Mouse (Mus musculus) liver, embryonic 12.5 days (tissue): ENCODE results near the gene 1700001P01Rik. TPM values are rescaled to one million over a fixed set of nuclear protein-coding genes. Genes with fewer than 3 reads are reported as not detected.
A peak's percentile ranks its signal among the peaks of the same experiment; 100 is the strongest.

ENCODE experiments used
- ATAC-seq: fragments of 200-750 bp; cut with Nextera tagmentation; 2 replicates; pipeline ENCODE4 v1.8.0; 2017; ENCODE audit warnings: moderate number of reproducible peaks, mild to moderate bottlenecking, moderate library complexity
- H3K27ac ChIP-seq: fragments of 300-500 bp; sonication (generic); 2 replicates; pipeline ENCODE4 v1.5.1; 2016; ENCODE audit warnings: mild to moderate bottlenecking
- H3K27me3 ChIP-seq: fragments of 300-500 bp; sonication (generic); replicated peaks from 2 replicates; pipeline ENCODE4 v1.6.1; 2016; ENCODE audit warnings: mild to moderate bottlenecking, moderate library complexity
- H3K36me3 ChIP-seq: fragments of 300-500 bp; sonication (generic); 2 replicates; pipeline ENCODE4 v1.6.1; 2016; ENCODE audit warnings: mild to moderate bottlenecking, moderate library complexity
- H3K4me1 ChIP-seq: fragments of 300-500 bp; sonication (generic); 2 replicates; pipeline ENCODE4 v1.6.1; 2016
- H3K4me2 ChIP-seq: fragments of 300-500 bp; sonication (generic); 2 replicates; pipeline ENCODE4 v1.6.1; 2016; ENCODE audit warnings: mild to moderate bottlenecking, moderate library complexity
- H3K4me3 ChIP-seq: fragments of 300-500 bp; sonication (generic); 2 replicates; pipeline ENCODE4 v1.5.1; 2016; ENCODE audit warnings: mild to moderate bottlenecking, moderate library complexity
- H3K9ac ChIP-seq: fragments of 300-500 bp; sonication (generic); 2 replicates; pipeline ENCODE4 v1.6.1; 2016; ENCODE audit warnings: mild to moderate bottlenecking, moderate library complexity
- H3K9me3 ChIP-seq: fragments of 300-500 bp; sonication (generic); replicated peaks from 2 replicates; pipeline ENCODE4 v1.6.1; 2016; ENCODE audit warnings: mild to moderate bottlenecking, moderate library complexity
- WGBS: fragments of 180-500 bp; shearing (Covaris S2); methylation state at CpG from one replicate; pipeline ENCODE4 v1.1.7; 2016; ENCODE audit not compliant: insufficient replicate concordance; 5-methylcytosine and 5-hydroxymethylcytosine counted together
- polyA plus RNA-seq: library from polyadenylated mRNA; unstranded; fragments of >200 nt; fragmentation: Nextera tagmentation; extraction: Ambion mirVana; gene quantifications from 2 replicates; pipeline ENCODE4 v1.2.1, GENCODE M21; 2016

The 1700001P01Rik gene
- polyA plus RNA-seq, 1 experiment from 2014 or later = not detected

DNA sequence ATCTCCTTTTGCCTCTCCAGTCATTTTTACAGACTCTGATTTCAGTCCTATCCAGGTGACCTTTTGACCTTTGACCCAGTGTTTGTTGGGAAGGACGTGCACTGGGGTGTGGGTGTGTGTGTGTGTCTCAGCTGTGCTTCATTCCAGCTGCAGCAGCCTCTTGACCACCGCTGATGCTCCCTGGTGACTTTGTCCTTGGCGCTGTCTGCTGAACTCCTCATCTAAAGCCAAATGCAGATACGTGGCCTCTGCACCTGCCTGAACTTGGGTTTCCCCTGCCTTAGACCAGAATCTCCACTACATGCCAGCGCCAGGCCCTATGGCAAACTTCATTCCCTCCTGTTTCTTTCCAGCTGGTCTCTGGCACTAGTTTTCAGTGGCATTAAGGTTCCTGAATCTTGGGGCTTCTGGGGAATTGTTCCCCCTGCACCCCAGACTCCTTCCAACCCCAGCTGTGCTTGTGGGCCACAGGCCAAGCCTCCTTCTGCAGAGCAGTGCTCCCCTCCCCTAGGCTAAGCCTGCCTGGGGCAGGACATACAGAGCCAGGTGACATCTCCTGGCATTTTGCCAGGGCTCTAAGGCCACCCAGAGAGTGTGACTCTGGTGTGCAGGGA lies 33.0 kb upstream of the 1700001P01Rik start:
- Histone ChIP-seq H3K27me3 (no peaks in the 10 kb centered on the region), H3K4me1 (peaks cover 98% of the 10 kb centered on the region), H3K9me3 (no peaks in the 10 kb centered on the region), H3K4me2 (no peak overlapping the region), H3K4me3 (no peak overlapping the region), H3K36me3 (peaks cover 35% of the 10 kb centered on the region), H3K9ac (no peak overlapping the region), H3K27ac (0 out of 2 replicates have a peak overlapping the region, but pooled peaks have one; percentile 8)
- ATAC-seq = no peak
- whole genome bisulfite sequencing = 58% methylated on average over 5 of the region's 5 CpGs

GRCm38 (mm10) chr11:97808093-97808492 lies 32.4 kb upstream of the 1700001P01Rik start:
- Histone ChIP-seq H3K27me3 (no peaks in the 10 kb centered on the region), H3K36me3 (peaks cover 28% of the 10 kb centered on the region), H3K9me3 (no peaks in the 10 kb centered on the region), H3K9ac (no peak overlapping the region), H3K4me2 (no peak overlapping the region), H3K4me1 (peaks cover 93% of the 10 kb centered on the region), H3K27ac (0 out of 2 replicates have a peak overlapping the region, but pooled peaks have one; percentile 47), H3K4me3 (no peak overlapping the region)
- 60% methylated on average over 2 of the region's 2 CpGs for WGBS
- no peak for ATAC-seq

DNA sequence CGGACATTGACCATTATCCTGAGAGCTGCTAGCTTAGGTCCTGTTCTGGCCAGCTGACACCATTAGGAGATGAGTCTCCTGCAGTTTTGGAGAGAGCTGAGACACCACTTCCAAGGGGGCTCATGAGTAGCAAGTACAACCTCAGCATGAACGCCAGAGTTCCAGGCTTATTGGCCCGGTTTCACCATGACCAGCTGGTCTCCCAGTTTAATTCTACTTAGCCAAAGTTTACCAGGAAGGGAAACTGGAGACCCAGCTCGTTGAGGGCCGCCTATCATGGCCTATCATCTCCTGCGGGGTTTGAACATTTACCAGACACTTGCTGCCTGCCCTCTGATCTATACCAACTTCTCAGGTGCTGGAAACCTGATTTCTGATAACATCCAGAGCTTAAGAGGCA lies 31.9 kb upstream of the 1700001P01Rik start:
- 38% methylated on average over 6 of the region's 6 CpGs for WGBS
- Histone ChIP-seq H3K27me3 (no peaks in the 10 kb centered on the region), H3K4me2 (no peak overlapping the region), H3K27ac (0 out of 2 replicates have a peak overlapping the region, but pooled peaks have one; percentile 47), H3K4me3 (no peak overlapping the region), H3K36me3 (peaks cover 27% of the 10 kb centered on the region), H3K4me1 (peaks cover 92% of the 10 kb centered on the region), H3K9me3 (no peaks in the 10 kb centered on the region), H3K9ac (no peak overlapping the region)
- no peak for ATAC-seq

DNA sequence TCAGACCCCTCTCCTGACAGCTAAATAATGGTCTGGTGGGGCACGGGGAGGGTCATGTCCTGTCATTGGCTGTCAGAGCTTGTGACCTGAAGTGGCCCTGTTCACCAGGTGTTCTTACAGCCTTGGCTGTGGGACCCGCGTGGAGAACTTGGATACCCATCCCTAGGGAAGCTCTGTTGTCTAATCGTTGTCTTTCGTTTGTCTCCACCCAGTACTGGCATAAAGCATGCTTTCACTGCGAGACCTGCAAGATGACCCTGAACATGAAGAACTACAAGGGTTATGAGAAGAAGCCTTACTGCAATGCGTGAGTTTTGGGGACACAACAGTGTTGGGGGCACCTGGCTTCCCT lies 30.9 kb upstream of the 1700001P01Rik start:
- ATAC-seq = no peak
- 74% methylated on average over 7 of the region's 7 CpGs for WGBS
- peaks cover 92% of the 10 kb centered on the region for H3K4me1 ChIP-seq

DNA sequence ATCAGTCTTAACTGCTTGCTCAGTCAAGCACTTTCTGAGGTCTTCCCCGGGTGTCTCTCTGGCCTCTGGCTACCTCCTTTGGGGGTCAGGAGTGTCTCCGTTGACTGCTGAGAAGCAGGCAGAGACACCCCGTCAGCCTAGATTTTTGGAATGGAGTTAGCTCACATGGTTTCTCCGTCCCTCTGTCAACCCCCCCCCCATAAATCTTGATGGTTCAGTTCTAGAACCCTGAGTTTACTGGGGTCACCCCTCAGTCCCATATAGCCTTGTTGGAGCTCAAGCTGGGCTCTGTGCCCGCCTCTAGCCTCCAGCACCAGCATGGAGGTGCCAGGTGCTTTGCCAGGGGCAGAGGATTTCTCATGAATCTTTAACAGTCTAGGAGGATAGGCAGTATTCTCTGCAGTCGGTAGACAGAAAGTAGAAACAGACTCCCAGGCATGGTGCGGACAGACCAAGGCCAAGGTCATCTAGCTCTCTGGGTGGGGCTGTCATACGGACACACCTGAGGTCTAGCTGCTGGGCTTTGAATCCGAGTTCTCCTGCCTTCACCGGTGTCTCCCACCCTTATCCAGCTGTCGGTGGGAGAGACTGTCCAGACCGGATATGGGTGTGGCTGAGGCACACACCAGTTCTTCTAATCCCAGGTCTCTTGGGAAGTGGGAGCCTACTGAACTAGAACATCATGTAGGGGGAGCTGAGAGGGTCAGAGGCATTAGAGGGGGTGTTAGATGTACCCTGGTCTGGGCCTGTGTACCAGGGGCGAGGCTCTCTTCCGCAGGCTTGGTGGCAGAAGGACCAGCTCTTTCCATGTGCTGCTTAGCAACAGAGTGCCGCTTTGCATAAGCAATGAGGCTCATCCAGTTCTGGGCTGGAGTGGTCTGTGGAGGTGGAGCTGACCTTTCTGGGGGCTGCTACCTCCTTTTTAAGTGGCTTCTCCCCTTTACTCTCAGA lies 30.2 kb upstream of the 1700001P01Rik start:
- Histone ChIP-seq H3K4me3 (no peak overlapping the region), H3K27ac (peak overlapping the region; percentile 55), H3K36me3 (peaks cover 24% of the 10 kb centered on the region), H3K4me2 (0 out of 2 replicates have a peak overlapping the region, but pooled peaks have one; percentile 21), H3K4me1 (peaks cover 92% of the 10 kb centered on the region), H3K27me3 (no peaks in the 10 kb centered on the region), H3K9ac (no peak overlapping the region), H3K9me3 (no peaks in the 10 kb centered on the region)
- ATAC-seq = no peak
- 55% methylated on average over 15 of the region's 15 CpGs for WGBS

More for the DNA sequence above, 30.9 kb upstream of the 1700001P01Rik start:
- H3K9ac ChIP-seq = no peak overlapping the region
- H3K36me3 ChIP-seq = peaks cover 25% of the 10 kb centered on the region
- no peak overlapping the region for H3K27ac ChIP-seq
- no peaks in the 10 kb centered on the region for H3K27me3 ChIP-seq
- H3K4me2 ChIP-seq = no peak overlapping the region
- H3K4me3 ChIP-seq = no peak overlapping the region
- H3K9me3 ChIP-seq = no peaks in the 10 kb centered on the region

GRCm38 (mm10) chr11:97804841-97805661 lies 29.3 kb upstream of the 1700001P01Rik start:
- Histone ChIP-seq H3K9me3 (no peaks in the 10 kb centered on the region), H3K4me3 (no peak overlapping the region), H3K27ac (peak overlapping the region; percentile 55), H3K27me3 (no peaks in the 10 kb centered on the region), H3K4me2 (peak overlapping the region; percentile 21), H3K36me3 (peaks cover 21% of the 10 kb centered on the region), H3K9ac (no peak overlapping the region), H3K4me1 (peaks cover 92% of the 10 kb centered on the region)
- no peak for ATAC-seq
- WGBS = 41% methylated on average over 9 of the region's 9 CpGs

DNA sequence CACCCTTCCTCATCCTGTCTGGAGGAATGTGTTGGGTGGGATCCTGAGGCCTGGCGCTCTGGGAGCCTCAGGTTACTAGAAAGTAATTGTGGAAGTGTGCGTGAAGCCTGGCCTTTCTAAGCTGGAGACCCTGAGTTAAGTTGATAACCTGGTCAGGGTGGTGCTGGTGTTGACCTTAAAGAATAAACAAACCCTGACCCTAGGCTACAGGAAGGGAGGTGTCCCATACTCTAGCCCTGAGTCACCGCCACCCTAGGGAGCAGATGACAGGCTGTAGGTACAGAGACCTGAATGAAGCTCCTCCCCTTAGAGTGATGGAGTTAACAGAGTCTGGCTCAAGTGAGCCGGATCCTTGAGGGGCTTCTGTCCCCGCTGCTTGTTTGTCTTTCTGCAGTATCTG lies 28.1 kb upstream of the 1700001P01Rik start:
- peaks cover 13% of the 10 kb centered on the region for H3K36me3 ChIP-seq
- no peak for ATAC-seq
- no peak overlapping the region for H3K4me2 ChIP-seq
- H3K4me1 ChIP-seq = peaks cover 93% of the 10 kb centered on the region
- H3K27ac ChIP-seq = peak overlapping the region; percentile 32; the same call in 1 of the 2 replicates
- H3K4me3 ChIP-seq = no peak overlapping the region
- no peak overlapping the region for H3K9ac ChIP-seq
- no peaks in the 10 kb centered on the region for H3K9me3 ChIP-seq
- WGBS = 51% methylated on average over 5 of the region's 5 CpGs
- H3K27me3 ChIP-seq = no peaks in the 10 kb centered on the region

DNA sequence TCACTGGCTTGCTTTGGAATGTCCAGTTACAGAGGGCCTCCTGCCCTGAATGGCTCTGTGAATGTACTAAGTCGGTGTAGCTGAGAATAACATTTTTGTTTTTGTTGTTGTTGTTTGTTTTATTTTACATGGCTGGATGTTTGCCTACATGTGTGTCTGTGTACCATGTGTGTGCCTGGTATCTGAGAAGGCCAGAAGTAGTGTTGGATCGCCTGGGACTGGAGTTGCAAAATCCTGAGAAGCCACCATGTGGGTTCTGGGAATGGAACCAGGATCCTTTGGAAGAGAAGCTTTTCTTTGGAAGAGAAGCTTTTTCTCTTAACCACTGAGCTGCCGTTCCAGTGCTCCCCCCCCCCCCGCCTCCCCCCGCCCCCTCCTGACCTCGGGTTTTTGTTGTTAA lies 26.8 kb upstream of the 1700001P01Rik start:
- H3K36me3 ChIP-seq = peaks cover 5% of the 10 kb centered on the region

DNA sequence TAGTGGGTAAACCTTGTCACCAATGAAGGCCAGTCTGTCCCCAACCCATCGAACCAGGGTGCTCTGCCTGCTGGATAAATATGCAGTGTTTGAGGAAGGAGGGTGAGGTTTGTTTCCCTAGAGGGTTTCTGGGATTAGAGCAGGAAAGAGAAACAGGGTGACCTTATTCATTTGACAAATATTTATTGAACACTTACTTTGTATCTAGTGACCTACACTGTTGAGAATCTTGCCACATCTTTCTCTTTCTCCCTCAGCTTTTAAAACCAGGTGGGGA lies 26.4 kb upstream of the 1700001P01Rik start:
- Histone ChIP-seq H3K4me2 (peak overlapping the region; percentile 98), H3K4me1 (peaks cover 91% of the 10 kb centered on the region), H3K27ac (0 out of 2 replicates have a peak overlapping the region, but pooled peaks have one; percentile 10), H3K9me3 (no peaks in the 10 kb centered on the region), H3K27me3 (no peaks in the 10 kb centered on the region), H3K36me3 (peaks cover 5% of the 10 kb centered on the region), H3K4me3 (no peak overlapping the region), H3K9ac (no peak overlapping the region)
- 10% methylated on average over 1 of the region's 1 CpGs for WGBS
- ATAC-seq = no peak

More for the DNA sequence above, 26.8 kb upstream of the 1700001P01Rik start:
- Histone ChIP-seq H3K4me1 (peaks cover 91% of the 10 kb centered on the region), H3K27me3 (no peaks in the 10 kb centered on the region), H3K4me3 (no peak overlapping the region), H3K27ac (peak overlapping the region; percentile 38; the same call in 1 of the 2 replicates), H3K4me2 (0 out of 2 replicates have a peak overlapping the region, but pooled peaks have one; percentile 98), H3K9ac (no peak overlapping the region), H3K9me3 (no peaks in the 10 kb centered on the region)
- ATAC-seq = no peak
- WGBS = 56% methylated on average over 6 of the region's 6 CpGs

- peak overlapping the region; percentile 98 for H3K4me2 ChIP-seq
- no peaks in the 10 kb centered on the region for H3K9me3 ChIP-seq
- no peaks in the 10 kb centered on the region for H3K27me3 ChIP-seq
- peaks cover under 1% of the 10 kb centered on the region; the same call in 1 of the 2 replicates for H3K36me3 ChIP-seq
- peak overlapping the region; percentile 77 for H3K9ac ChIP-seq
- H3K4me3 ChIP-seq = peak overlapping the region; percentile 69
- 24% methylated on average over 8 of the region's 8 CpGs for WGBS
- peak overlapping the region; percentile 10; the same call in 1 of the 2 replicates for H3K27ac ChIP-seq
- no peak for ATAC-seq
- peaks cover 90% of the 10 kb centered on the region for H3K4me1 ChIP-seq
These were observed 25.9 kb upstream of the 1700001P01Rik start for GRCm38 (mm10) chr11:97801409-97802193.
